Mouse (Mus musculus) ES-E14 (cell line): ENCODE data around the gene 2210010C04Rik.

ENCODE experiments used
- CHD2 ChIP-seq: IDR thresholded peaks from 2 replicates; pipeline ENCODE4 v1.6.1; 2014; ENCODE audit warnings: mild to moderate bottlenecking, low read depth, low read length, inconsistent platforms
- HCFC1 ChIP-seq: IDR thresholded peaks from 2 replicates; pipeline ENCODE4 v1.6.1; 2012; ENCODE audit warnings: low read length, inconsistent platforms, borderline replicate concordance; ENCODE audit not compliant: insufficient read depth
- MAFK ChIP-seq: IDR thresholded peaks from 2 replicates; pipeline ENCODE4 v1.6.1; 2014; ENCODE audit warnings: mild to moderate bottlenecking, low read depth, low read length, inconsistent platforms; ENCODE audit not compliant: insufficient read depth
- ZNF384 ChIP-seq: IDR thresholded peaks from 2 replicates; pipeline ENCODE4 v1.6.1; 2012; ENCODE audit warnings: low read depth, low read length, inconsistent platforms

DNA sequence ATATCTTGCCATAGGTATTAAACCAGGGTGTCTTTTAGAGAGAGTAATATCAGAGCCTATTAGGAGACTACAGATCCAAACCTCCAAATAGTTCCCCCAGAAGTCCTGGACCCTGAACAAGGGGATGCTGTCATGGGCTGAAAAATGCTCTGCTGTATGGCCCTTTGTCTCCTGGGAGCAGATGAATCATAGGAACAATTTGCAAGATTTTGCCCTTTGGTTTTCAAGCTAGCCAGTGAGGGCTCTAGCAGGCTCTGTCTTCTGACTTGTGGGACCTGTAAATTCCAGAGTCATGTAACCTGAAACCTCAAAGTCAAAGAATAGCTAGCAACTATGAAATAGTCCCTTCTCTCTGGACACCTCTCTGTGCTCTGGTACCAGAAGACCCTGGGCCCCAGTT, 44.8 kb upstream of the 2210010C04Rik start:
- TF ChIP-seq HCFC1: no peak
- no peak for TF ChIP-seq MAFK
- TF ChIP-seq ZNF384: no peak
- TF ChIP-seq CHD2: no peak
